Mouse (Mus musculus): ENCODE results near the gene Vax2.

The Vax2 gene

GRCm38 (mm10) chr6:83713271-83714136, 2.4 kb downstream of the Vax2 start:
- no peak for DNase-seq

DNA sequence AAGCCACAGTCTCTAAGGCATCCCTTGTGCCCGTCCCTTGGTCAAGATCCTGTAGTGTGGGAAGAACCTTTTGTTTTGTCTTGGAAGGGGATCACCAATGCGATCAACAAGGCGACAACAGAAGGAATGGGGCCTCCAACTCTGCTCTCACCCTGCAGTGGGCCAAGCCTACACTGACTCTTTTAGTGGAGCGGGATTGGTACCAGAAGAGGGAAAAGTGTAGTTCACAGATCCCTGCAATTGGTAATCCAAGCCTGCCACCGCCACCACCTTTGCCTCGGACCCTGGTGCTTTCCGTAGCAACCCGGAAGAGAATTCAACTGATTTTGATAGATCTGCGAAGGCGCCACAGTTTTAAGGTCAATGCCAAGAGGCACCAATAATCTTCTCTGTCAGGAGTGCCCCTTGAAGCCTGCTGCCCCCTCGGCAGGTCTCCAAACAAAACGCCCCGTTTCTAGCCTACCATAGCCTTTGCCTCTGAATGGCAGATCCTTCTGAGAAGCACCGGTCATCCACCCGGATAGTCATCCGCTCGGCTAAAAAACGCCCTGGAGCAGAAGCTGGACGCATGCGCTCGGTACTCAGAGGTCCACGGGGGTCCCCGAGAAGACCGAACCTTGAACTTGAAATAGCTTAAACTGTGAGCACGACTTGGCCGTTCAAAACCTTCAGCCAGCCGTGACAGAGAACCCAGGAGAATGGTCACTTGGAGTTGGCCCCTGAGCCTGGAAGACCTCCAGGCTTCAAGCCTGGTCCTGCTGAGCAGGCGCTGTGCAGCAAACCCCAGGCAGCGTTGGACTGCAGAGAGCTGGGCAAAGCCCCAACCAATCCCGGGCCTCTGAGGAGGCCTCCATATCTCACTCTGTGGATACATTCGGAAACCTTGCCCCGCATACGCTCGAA, 3.4 kb downstream of the Vax2 start:
- no peak for DNase-seq

DNA sequence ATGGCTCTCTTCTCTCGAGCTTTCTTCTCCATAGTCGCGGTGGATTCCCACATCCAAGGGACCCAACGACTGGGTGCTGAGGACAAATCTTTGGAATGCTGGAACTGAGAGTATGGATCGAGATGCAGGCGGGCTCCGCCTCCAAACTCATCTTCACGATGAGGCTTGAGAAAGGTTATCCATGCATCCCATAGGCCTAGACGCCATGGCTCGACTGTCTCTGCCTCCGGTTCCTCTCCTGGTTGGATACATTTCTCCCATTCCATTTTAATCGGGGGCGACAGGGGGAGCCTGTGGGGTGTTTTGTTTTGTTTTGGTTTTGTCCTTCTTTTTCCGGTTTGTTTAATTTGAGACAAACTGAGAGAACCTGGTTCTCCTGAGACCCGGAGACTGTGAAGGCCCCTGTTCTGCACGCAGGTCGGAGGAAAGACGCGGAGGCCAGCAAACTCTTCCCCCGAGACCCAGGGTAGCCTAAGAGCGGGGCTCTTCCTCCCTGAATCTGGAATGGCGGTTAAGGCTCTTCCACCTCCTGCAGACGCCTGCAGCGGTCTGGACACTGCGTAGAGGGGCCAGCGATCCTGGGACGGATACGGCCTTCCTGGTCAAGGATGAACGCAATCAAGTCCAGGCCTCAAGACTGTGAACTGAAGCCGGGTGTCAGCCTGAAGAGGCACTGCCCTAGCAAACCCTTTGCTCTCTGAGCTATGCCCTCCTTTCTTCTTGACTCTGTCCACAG, 4.6 kb downstream of the Vax2 start:
- DNase-seq, result no peak

DNA sequence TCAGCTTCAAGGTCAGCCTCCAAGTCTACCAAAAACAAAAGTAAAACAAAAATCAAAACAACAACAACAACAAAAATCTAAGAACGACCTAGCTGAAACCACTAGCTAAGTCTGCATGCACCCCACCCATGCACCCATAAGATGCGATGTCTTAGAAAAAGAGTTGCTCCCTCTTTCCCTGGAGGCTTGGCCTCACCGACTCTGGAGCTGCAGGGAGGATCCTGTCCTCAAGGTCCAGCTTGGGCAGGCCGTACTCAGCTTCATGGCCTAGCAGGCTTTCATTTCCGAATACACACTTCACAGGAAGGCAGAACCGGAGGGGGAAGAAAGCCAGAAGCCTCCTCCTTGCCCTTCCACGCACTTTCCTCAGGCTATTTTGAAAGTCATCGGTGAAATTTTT, 6.0 kb downstream of the Vax2 start:
- DNase-seq, result no peak

- no peak for DNase-seq
Observed at GRCm38 (mm10) chr6:83722526-83722925, 11.5 kb downstream of the Vax2 start.

DNA sequence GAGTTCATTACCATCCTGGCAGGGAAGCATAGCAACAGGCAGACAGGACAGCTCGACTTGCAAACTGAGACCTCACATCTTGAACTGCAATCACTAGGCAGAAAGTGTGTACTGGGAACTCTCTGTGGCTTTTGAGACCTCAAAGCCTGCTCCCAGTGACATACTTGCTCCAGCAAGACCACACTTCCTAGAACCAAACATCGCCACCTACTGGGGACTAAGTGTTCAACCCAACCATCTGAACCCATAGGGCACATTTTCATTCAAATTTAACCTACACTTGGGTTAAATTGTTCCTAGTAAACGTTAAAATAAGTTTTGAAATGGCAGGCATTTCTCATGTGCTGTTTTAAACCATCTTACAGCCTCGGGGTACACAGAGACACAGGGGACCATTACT, 16.1 kb downstream of the Vax2 start:
- no peak for DNase-seq

DNA sequence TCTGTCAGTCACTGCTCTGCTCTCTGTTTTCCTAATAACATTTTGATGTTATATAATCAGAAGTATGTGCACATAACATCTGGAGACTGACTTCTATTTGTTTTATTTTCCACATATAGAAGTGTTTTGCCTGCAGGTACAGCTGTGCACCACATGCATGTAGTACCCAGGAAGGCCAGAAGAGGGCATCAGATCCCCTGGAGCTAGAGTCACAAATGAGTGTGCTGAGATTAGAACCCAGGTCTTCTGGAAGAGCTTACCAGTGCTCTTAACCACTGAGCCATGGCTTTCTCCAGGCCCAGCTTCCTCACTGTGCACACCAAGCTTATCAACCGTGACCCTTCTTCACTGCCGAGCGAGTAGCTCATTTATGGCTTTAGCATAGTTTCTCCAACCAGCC, 17.4 kb downstream of the Vax2 start:
- no peak for DNase-seq

DNA sequence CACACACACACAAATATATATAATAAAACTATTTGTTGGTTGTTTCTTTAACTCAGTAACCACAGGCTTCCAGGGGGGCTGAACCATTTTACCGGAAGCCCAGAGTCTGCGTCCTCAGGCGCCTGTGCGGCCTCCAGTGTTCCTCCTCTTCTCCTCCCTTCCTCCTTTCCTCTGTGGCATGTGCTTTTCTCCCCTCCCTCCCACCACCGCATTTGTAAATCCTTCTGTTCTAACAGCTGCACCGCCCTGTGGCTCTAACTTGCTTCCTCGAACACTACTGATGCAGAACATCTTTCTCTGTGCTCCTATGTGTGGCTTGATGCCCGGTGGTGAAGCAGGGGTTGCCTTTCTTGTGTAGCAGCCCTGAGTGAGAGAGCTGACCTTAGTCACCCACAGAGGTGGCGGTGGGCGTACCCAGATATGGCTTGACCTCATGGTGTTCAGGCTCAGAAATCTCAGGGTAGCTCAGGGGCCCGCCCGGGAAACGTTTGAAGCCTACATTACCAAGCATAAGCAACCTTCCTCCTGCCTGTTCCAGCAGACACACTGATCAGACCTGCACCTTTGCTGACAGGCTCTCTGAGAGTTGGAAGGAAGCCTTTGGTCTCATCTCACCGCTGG, 18.4 kb downstream of the Vax2 start:
- no peak for DNase-seq

DNA sequence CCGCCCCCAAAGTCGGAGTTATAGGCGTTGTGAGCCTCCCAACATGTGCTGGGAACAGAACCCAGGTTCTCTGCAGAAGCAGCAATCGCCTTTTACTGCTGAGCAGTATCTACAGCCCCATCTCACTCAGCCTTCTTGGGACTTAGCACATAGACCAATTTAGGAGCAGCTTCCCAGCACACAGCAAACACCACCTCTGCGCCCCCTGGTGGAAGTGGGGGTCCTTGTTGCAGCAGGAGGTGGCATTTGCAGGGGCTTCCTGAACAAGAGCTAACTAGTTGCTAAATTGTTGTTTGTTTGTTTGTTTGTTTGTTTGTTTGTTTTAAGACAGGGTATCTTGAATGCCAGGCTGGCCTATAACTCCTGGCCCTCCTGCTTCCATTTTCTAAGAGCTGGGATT, 20.1 kb downstream of the Vax2 start:
- peak; percentile 47 to 67 for DNase-seq

GRCm38 (mm10) chr6:83737311-83737710, 26.2 kb downstream of the Vax2 start:
- DNase-seq, result no peak

DNA sequence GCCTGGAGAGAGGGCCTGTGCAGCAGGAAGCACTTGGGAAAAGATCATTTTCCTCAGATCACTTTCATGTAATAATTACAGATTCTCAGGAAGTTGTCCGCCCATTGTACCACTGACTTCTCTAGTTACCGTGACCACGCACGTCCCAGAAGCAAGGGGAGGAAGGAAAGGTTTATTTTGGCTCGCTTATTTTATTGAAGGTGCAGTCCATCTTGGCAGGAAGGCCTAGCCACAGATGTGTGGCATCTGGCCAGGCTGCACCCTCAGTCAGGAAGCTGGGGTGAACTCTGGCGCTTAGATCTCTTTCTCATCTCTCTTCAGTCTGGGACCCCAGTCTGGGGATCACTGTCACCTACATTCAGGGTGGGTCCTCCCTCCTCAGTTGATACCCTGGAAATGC, 27.5 kb downstream of the Vax2 start:
- DNase-seq, result peak in 1 of 2 experiments; percentile 18

DNA sequence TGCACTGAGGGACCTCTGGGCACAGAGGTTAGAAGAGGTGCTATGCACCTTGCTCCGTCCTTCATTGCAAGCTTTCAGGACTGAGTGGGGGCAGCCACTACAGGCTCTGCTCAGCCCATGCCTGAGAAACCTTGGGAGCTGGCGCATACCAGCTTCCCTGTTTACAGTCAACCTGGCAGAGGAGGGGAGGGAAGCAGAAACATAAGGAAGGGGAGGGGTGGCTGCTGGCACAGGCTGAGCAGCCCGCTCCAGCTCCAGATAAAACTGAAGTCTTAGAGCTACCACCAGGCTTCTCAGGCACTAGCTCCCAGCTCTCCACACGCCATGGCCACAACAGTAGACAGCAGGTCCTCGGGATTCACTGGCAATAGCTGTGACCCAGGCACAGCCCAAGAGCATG, 31.7 kb downstream of the Vax2 start, which contains the start of gene Atp6v1b1:
Gene Atp6v1b1, plus strand, starts transcription at position 230 of the 400 bp plus-strand sequence.
- DNase-seq, result peak; percentile 10 to 22

DNA sequence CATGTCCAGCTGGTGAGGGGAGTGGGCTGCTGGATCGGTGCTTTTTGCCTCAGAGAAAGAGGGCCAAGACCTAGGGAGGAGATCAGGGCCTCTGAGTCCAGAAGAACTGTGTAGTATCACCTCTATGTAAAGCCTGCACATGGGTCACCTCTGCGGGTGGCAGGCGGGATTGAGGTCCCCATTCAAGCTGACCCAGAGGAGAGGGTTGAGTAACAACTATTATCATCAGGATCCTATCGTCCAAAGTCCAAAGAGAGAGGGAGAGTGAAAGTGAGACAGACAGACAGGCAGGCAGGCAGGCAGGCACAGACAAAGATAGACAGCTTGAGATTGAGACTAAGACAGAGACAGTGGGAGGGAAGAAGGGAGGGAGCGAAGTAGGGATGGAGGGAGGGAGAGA, 32.1 kb downstream of the Vax2 start:
- DNase-seq, result no peak

DNA sequence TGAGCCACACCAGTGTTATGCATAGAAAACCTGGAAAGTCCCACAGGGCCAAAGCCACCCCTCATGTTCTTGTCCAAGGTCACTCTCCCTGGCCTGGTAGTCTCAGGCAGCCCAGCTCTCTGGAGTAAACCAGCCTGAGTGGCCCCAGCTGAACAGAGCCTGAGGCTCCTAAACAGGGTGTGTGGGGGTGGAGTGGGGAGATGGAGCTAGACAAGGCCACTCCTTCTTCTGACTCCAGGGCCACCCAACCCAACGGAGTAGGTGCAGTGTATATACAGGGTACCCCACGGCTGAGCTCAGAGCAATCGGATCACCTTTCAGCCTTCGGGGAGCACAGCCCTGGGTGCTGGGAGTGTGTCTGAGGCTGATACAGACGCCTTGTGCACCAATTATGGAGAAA, 33.1 kb downstream of the Vax2 start:
- DNase-seq, result peak in 1 of 2 experiments; percentile 17

DNA sequence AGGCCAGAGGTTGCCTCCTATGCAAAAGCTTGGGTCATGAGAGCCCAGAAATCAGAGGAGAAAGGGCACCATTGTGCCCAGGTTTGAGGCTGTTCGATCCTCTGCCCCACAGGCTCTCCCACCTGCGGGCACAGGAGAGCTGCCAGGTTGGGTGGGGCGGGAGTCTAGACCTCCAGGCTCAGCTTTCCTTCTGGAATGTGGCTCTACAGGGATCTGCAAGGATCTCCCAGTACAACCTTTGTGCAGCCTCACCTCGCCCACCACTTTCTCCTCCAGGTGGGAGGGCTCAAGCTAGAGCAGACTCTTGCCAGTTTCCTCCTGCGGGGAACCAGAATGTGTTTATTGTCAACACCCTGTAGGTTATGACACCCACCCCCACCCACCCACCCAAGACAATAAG, 33.5 kb downstream of the Vax2 start:
- DNase-seq, result peak; percentile 45 to 61

DNA sequence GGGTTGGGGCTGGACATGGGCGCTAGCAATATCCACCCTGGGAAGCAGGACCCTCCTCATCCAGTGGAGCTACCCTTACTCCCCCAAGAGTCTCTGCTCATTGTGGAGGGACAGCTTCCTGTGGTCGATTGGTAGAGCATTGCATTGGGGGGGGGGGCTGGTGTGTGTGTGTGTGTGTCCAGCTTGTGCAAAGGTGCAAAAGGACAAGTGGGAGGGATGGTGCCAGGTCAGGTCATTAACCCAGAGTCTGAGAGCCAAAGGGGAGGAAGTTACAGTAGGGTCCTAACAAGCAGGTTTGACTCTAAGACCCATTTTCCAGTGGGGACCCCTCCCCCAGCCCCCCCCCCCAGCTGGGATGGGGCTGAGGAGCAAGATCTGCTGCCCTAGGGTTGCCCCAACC, 34.4 kb downstream of the Vax2 start:
- no peak for DNase-seq

- no peak for DNase-seq
Observed at GRCm38 (mm10) chr6:83749286-83749685, 38.2 kb downstream of the Vax2 start.

- DNase-seq, result peak; percentile 21 to 42
Observed at GRCm38 (mm10) chr6:83750171-83750684, 39.2 kb downstream of the Vax2 start.

GRCm38 (mm10) chr6:83756051-83756450, 45.0 kb downstream of the Vax2 start:
- DNase-seq, result no peak

- no peak for DNase-seq
Observed at GRCm38 (mm10) chr6:83762344-83762743, 51.3 kb downstream of the Vax2 start, which contains the start of gene Ankrd53. Gene Ankrd53 (plus strand): TSS chr6:83762644.

- peak; percentile 52 to 66 for DNase-seq
Observed at GRCm38 (mm10) chr6:83762880-83763431, 51.9 kb downstream of the Vax2 start.

- DNase-seq, result no peak
Observed at GRCm38 (mm10) chr6:83766982-83767381, 55.9 kb downstream of the Vax2 start.

Data from lung, adult 18-20 months (tissue).